Mouse (Mus musculus) stomach, postnatal 0 days (tissue): ENCODE results near the gene Atp13a5. TPM values are rescaled to one million over a fixed set of nuclear protein-coding genes. Genes with fewer than 3 reads are reported as not detected.
A peak's percentile ranks its signal among the peaks of the same experiment; 100 is the strongest.

Experiments used
- ATAC-seq: fragments of 200-750 bp; cut with Nextera tagmentation; 2 replicates; pipeline ENCODE4 v1.8.0; 2017; ENCODE audit not compliant: low FRiP score, low TSS enrichment
- DNase-seq: peaks from one replicate; pipeline ENCODE4 v3.0.0-alpha.2; 2016; ENCODE audit warnings: low spot score
- H3K27ac ChIP-seq: fragments of 300-500 bp; sonication (generic); replicated peaks from 2 replicates; pipeline ENCODE4 v1.5.1; 2014; ENCODE audit warnings: mild to moderate bottlenecking, control low read depth
- H3K27me3 ChIP-seq: fragments of 300-500 bp; sonication (generic); 2 replicates; pipeline ENCODE4 v1.6.1; 2014; ENCODE audit warnings: low read length; ENCODE audit not compliant: control insufficient read depth, insufficient read depth
- H3K36me3 ChIP-seq: fragments of 300-500 bp; sonication (generic); 2 replicates; pipeline ENCODE4 v1.6.1; 2014; ENCODE audit warnings: low read length, mixed read lengths; ENCODE audit not compliant: control insufficient read depth, insufficient read depth
- H3K4me1 ChIP-seq: fragments of 300-500 bp; sonication (generic); replicated peaks from 2 replicates; pipeline ENCODE4 v1.6.1; 2014; ENCODE audit warnings: antibody characterized with exemption; ENCODE audit not compliant: control insufficient read depth, insufficient read depth
- H3K4me2 ChIP-seq: fragments of 300-500 bp; sonication (generic); replicated peaks from 2 replicates; pipeline ENCODE4 v1.6.1; 2014; ENCODE audit warnings: low read depth, mild to moderate bottlenecking, control low read depth, moderate library complexity
- H3K4me3 ChIP-seq: fragments of 300-500 bp; sonication (generic); 2 replicates; pipeline ENCODE4 v1.5.1; 2014; ENCODE audit warnings: low read depth, low read length, control low read depth
- H3K9ac ChIP-seq: fragments of 300-500 bp; sonication (generic); 2 replicates; pipeline ENCODE4 v1.6.1; 2014; ENCODE audit warnings: mild to moderate bottlenecking, low read length, control low read depth, mixed read lengths
- H3K9me3 ChIP-seq: fragments of 300-500 bp; sonication (generic); 2 replicates; pipeline ENCODE4 v1.6.1; 2016; ENCODE audit warnings: low read length; ENCODE audit not compliant: control insufficient read depth
- CTCF ChIP-seq: IDR thresholded peaks from 2 replicates; pipeline ENCODE4 v1.5.1; 2016; ENCODE audit warnings: antibody characterized with exemption, low read depth, mild to moderate bottlenecking, moderate library complexity
- EP300 ChIP-seq: optimal IDR thresholded peaks from 2 replicates; pipeline ENCODE3; 2016; ENCODE audit warnings: antibody characterized with exemption
- WGBS: fragments of 180-500 bp; shearing (Covaris S2); extraction: QIAGEN DNeasy Blood & Tissue Kit; methylation state at CpG from one replicate; pipeline ENCODE4 v1.1.7; 2014; 5-methylcytosine and 5-hydroxymethylcytosine counted together
- polyA plus RNA-seq: library from polyadenylated mRNA; unstranded; fragments of >200 nt; fragmentation: Nextera tagmentation; extraction: Ambion mirVana; gene quantifications from 2 replicates; pipeline ENCODE4 v1.2.1, GENCODE M21; 2015

Gene Atp13a5
- polyA plus RNA-seq, 1 experiment from 2014 or later, result 1.1 TPM

DNA sequence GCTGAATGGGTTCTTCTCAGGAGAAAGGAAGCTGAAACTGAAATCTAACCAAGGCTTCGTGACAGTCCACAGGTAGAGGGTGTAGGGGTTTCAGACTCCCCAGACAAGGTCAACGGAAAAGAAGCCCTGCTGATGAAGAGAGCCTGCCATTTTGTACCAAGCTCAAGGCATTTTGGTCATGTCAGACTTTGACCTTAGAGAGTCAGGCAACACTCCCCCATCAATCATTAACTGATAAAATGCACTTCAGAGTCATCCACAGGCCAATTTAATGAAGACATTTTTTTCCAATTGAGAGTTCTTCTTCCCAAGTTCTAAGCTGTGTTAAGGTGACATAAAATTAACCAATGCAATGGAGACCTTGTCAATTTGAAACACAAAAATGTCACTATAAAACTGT is 177.4 kb downstream of the Atp13a5 start:
- Histone ChIP-seq H3K4me2 (no peak overlapping the region), H3K9ac (no peak overlapping the region), H3K4me1 (no peaks in the 10 kb centered on the region), H3K27ac (no peak overlapping the region), H3K36me3 (no peaks in the 10 kb centered on the region), H3K9me3 (no peaks in the 10 kb centered on the region), H3K27me3 (no peaks in the 10 kb centered on the region), H3K4me3 (no peak overlapping the region)
- no peak for TF ChIP-seq EP300
- no peak for DNase-seq
- ATAC-seq, result no peak
- 86% methylated on average over 2 of the region's 2 CpGs for whole genome bisulfite sequencing

DNA sequence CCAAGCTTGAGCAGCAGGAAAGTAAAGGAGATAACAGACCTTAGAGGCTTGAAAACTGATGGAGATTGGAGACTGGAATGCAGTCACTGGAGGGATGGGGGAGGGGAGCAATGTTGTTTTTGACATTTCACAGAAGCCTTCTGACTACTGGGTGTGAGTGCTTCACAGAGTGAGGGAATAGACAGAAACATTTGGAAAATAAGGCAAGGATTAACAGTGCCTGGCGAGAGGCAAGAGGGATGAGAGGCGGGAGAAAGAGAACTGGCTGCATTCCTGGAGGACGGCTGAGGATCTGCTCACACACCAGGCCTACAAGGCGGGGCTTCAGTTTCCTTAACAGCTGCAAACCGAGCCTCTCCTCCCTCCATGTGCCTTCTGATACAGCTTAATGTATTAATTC is 180.1 kb downstream of the Atp13a5 start:
- ATAC-seq (peak; percentile 71; the same call in 1 of the 2 replicates), DNase-seq (peak; percentile 24)
- no peaks in the 10 kb centered on the region for H3K9me3 ChIP-seq
- TF ChIP-seq CTCF (no peak), EP300 (no peak)
- H3K4me2 ChIP-seq, result no peak overlapping the region
- no peak overlapping the region for H3K27ac ChIP-seq
- H3K4me1 ChIP-seq, result no peaks in the 10 kb centered on the region
- WGBS, result 4% methylated on average over 5 of the region's 5 CpGs
- no peaks in the 10 kb centered on the region for H3K36me3 ChIP-seq
- H3K9ac ChIP-seq, result no peak overlapping the region
- H3K4me3 ChIP-seq, result no peak overlapping the region
- H3K27me3 ChIP-seq, result no peaks in the 10 kb centered on the region

DNA sequence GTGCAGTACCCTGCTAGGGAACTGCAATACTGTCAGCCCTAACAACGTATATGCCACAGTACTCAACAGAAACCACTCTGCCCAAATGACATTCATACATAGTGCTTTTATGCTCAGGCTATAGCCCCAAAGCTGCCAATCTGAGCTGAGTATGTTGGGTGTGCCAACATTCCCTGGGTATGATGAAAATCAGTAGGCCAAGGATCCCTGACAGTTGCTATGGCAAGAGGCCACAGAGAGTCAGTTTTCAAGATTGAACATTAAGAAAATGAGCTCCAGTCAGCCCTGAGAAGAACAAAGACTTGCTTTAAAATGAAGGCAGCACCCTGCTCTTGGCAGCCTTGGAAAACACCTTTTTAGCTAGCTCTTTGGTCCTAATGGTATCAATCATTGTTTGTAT is 183.4 kb downstream of the Atp13a5 start:
- Histone ChIP-seq H3K9ac (no peak overlapping the region), H3K27ac (no peak overlapping the region), H3K27me3 (no peaks in the 10 kb centered on the region), H3K4me3 (no peak overlapping the region), H3K4me1 (no peaks in the 10 kb centered on the region), H3K9me3 (no peaks in the 10 kb centered on the region), H3K36me3 (no peaks in the 10 kb centered on the region), H3K4me2 (no peak overlapping the region)
- no peak for ATAC-seq
- WGBS, result 76% methylated on average over 1 of the region's 1 CpGs
- no peak for DNase-seq
- TF ChIP-seq EP300 (no peak), CTCF (no peak)

DNA sequence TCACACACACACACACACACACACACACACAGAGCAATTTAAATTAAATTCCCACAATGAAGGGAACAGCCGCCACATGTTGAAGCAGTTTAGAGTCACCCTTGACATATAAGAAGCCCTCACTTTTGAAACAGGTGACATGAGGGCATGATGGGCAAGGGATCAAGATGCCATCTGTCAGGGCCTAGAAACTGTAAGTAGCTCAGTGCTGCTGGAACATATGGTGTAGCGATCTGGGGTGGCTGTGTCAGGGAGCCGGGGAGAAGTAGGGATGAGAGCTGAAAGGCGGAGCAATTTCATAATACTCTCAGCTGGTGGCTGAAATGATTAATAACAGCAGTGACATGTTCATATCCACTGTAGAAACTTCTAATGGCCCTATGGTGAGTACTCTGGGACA is 184.6 kb downstream of the Atp13a5 start:
- H3K9ac ChIP-seq, result no peak overlapping the region
- no peaks in the 10 kb centered on the region for H3K9me3 ChIP-seq
- 77% methylated on average over 4 of the region's 4 CpGs for WGBS
- H3K36me3 ChIP-seq, result no peaks in the 10 kb centered on the region
- H3K4me3 ChIP-seq, result no peak overlapping the region
- DNase-seq, result no peak
- no peaks in the 10 kb centered on the region for H3K27me3 ChIP-seq
- H3K27ac ChIP-seq, result no peak overlapping the region
- H3K4me2 ChIP-seq, result no peak overlapping the region
- H3K4me1 ChIP-seq, result no peaks in the 10 kb centered on the region
- TF ChIP-seq CTCF (no peak), EP300 (no peak)
- ATAC-seq, result no peak

DNA sequence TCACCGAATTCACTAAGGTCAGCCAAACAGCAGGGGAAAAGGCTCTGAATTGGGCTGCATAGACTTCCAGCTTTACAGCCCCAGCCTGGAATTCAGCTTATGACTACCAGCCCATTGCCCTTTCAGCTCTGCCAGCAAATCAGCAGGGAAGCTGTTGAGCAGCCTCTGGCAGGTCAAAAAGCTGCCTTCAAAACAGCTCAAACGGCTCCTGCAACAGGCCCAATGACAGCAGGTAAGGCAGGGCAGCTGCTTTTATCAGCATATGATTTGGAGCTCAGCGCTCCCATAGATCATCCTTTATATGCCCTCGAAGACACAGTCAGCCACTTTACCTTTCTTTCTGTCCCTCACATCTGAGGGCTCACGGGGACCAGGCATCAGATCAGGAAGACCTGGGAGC is 185.6 kb downstream of the Atp13a5 start:
- H3K27ac ChIP-seq, result no peak overlapping the region
- TF ChIP-seq CTCF (no peak), EP300 (no peak)
- ATAC-seq, result no peak
- H3K9ac ChIP-seq, result no peak overlapping the region
- no peaks in the 10 kb centered on the region for H3K9me3 ChIP-seq
- H3K4me2 ChIP-seq, result no peak overlapping the region
- DNase-seq, result no peak
- H3K27me3 ChIP-seq, result no peaks in the 10 kb centered on the region
- no peaks in the 10 kb centered on the region for H3K4me1 ChIP-seq
- 47% methylated on average over 5 of the region's 5 CpGs for WGBS
- H3K4me3 ChIP-seq, result no peak overlapping the region
- H3K36me3 ChIP-seq, result no peaks in the 10 kb centered on the region

Other genes starting within 250 kb of the Atp13a5 start
- gene Hrasls, start 169.0 kb downstream of the Atp13a5 start, polyA plus RNA-seq, result 0.19 and 0.36 TPM in 2 replicates
- gene Atp13a4, start 166.1 kb upstream of the Atp13a5 start, polyA plus RNA-seq, result 1.5 and 1.7 TPM in 2 replicates
- gene Opa1, start 200.6 kb upstream of the Atp13a5 start, polyA plus RNA-seq, result 14.5 and 16.1 TPM in 2 replicates